Mouse (Mus musculus): ENCODE results near the gene Mospd3. TPM values are rescaled to one million over a fixed set of nuclear protein-coding genes. Genes with fewer than 3 reads are reported as not detected.
A peak's percentile ranks its signal among the peaks of the same experiment; 100 is the strongest.
"Not testable (repeated sequence)": the region's sequence is repeated elsewhere in the genome, so short reads cannot be mapped to it uniquely, and the experiment has no call there.

Mospd3 gene
- polyA plus RNA-seq, 1 experiment: 45.3 TPM

GRCm38 (mm10) chr5:137627991-137628390, 27.1 kb upstream of the Mospd3 start:
- peak overlapping the region; percentile 78 for H3K4me3 ChIP-seq (ENCODE audit: insufficient read depth, low read length)
- peak overlapping the region; percentile 76 for H3K27ac ChIP-seq (ENCODE audit: insufficient read depth, low read length)
- no peak for TF ChIP-seq POLR2A (IDR thresholded peaks at IDR 0.05; ENCODE audit: extremely low read depth, insufficient read depth, low read length)
- H3K4me1 ChIP-seq (ENCODE audit: control insufficient read depth, insufficient read depth, low read length): no peaks in the 10 kb centered on the region

GRCm38 (mm10) chr5:137623937-137624530, 23.2 kb upstream of the Mospd3 start:
- no peaks in the 10 kb centered on the region for H3K4me1 ChIP-seq (ENCODE audit: control insufficient read depth, insufficient read depth, low read length)
- H3K4me3 ChIP-seq (ENCODE audit: insufficient read depth, low read length): no peak overlapping the region
- H3K27ac ChIP-seq (ENCODE audit: insufficient read depth, low read length): no peak overlapping the region
- no peak for TF ChIP-seq CTCF (IDR thresholded peaks at IDR 0.05; ENCODE audit: extremely low read depth, insufficient read depth, low read length)
- no peak for TF ChIP-seq POLR2A (IDR thresholded peaks at IDR 0.05; ENCODE audit: extremely low read depth, insufficient read depth, low read length)

- TF ChIP-seq CTCF (IDR thresholded peaks at IDR 0.05; ENCODE audit: extremely low read depth, insufficient read depth, low read length) (no peak), POLR2A (IDR thresholded peaks at IDR 0.05; ENCODE audit: extremely low read depth, insufficient read depth, low read length) (no peak)
- Histone ChIP-seq H3K4me3 (ENCODE audit: insufficient read depth, low read length) (no peak overlapping the region), H3K4me1 (ENCODE audit: control insufficient read depth, insufficient read depth, low read length) (no peaks in the 10 kb centered on the region), H3K27ac (ENCODE audit: insufficient read depth, low read length) (no peak overlapping the region)
Observed at GRCm38 (mm10) chr5:137615347-137615746, 14.5 kb upstream of the Mospd3 start.

GRCm38 (mm10) chr5:137614921-137615320, 14.1 kb upstream of the Mospd3 start:
- not testable (repeated sequence) for H3K4me1 ChIP-seq (ENCODE audit: control insufficient read depth, insufficient read depth, low read length); H3K4me3 ChIP-seq (ENCODE audit: insufficient read depth, low read length); H3K27ac ChIP-seq (ENCODE audit: insufficient read depth, low read length)

GRCm38 (mm10) chr5:137613550-137613949, 12.7 kb upstream of the Mospd3 start, which contains the start of gene Pcolce:
TSS of gene Pcolce (minus strand) at chr5:137613784.
- Histone ChIP-seq H3K27ac (ENCODE audit: insufficient read depth, low read length) (no peak within 1 kb of the TSS), H3K4me3 (ENCODE audit: insufficient read depth, low read length) (no peak within 1 kb of the TSS), H3K4me1 (ENCODE audit: control insufficient read depth, insufficient read depth, low read length) (no peaks in the 10 kb centered on the region)
- TF ChIP-seq CTCF (IDR thresholded peaks at IDR 0.05; ENCODE audit: extremely low read depth, insufficient read depth, low read length) (no peak), POLR2A (IDR thresholded peaks at IDR 0.05; ENCODE audit: extremely low read depth, insufficient read depth, low read length) (no peak)

- TF ChIP-seq CTCF (IDR thresholded peaks at IDR 0.05; ENCODE audit: extremely low read depth, insufficient read depth, low read length): no peak
- TF ChIP-seq POLR2A (IDR thresholded peaks at IDR 0.05; ENCODE audit: extremely low read depth, insufficient read depth, low read length): no peak
- Histone ChIP-seq H3K4me3 (ENCODE audit: insufficient read depth, low read length) (no peak overlapping the region), H3K4me1 (ENCODE audit: control insufficient read depth, insufficient read depth, low read length) (no peaks in the 10 kb centered on the region), H3K27ac (ENCODE audit: insufficient read depth, low read length) (no peak overlapping the region)
Observed at GRCm38 (mm10) chr5:137613076-137613475, 12.2 kb upstream of the Mospd3 start.

GRCm38 (mm10) chr5:137611245-137611602, 10.4 kb upstream of the Mospd3 start:
- no peak overlapping the region for H3K4me3 ChIP-seq (ENCODE audit: insufficient read depth, low read length)
- TF ChIP-seq CTCF (IDR thresholded peaks at IDR 0.05; ENCODE audit: extremely low read depth, insufficient read depth, low read length) (no peak), POLR2A (IDR thresholded peaks at IDR 0.05; ENCODE audit: extremely low read depth, insufficient read depth, low read length) (no peak)
- H3K4me1 ChIP-seq (ENCODE audit: control insufficient read depth, insufficient read depth, low read length): no peaks in the 10 kb centered on the region
- no peak overlapping the region for H3K27ac ChIP-seq (ENCODE audit: insufficient read depth, low read length)

- no peak overlapping the region for H3K27ac ChIP-seq (ENCODE audit: insufficient read depth, low read length)
- no peaks in the 10 kb centered on the region for H3K4me1 ChIP-seq (ENCODE audit: control insufficient read depth, insufficient read depth, low read length)
- no peak for TF ChIP-seq CTCF (IDR thresholded peaks at IDR 0.05; ENCODE audit: extremely low read depth, insufficient read depth, low read length)
- no peak overlapping the region for H3K4me3 ChIP-seq (ENCODE audit: insufficient read depth, low read length)
Observed at GRCm38 (mm10) chr5:137610548-137611244, 9.8 kb upstream of the Mospd3 start.

- no peak for TF ChIP-seq CTCF (IDR thresholded peaks at IDR 0.05; ENCODE audit: extremely low read depth, insufficient read depth, low read length)
- TF ChIP-seq POLR2A (IDR thresholded peaks at IDR 0.05; ENCODE audit: extremely low read depth, insufficient read depth, low read length): no peak
- H3K4me1 ChIP-seq (ENCODE audit: control insufficient read depth, insufficient read depth, low read length): no peaks in the 10 kb centered on the region
- no peak overlapping the region for H3K27ac ChIP-seq (ENCODE audit: insufficient read depth, low read length)
- no peak overlapping the region for H3K4me3 ChIP-seq (ENCODE audit: insufficient read depth, low read length)
Observed at GRCm38 (mm10) chr5:137610056-137610455, 9.2 kb upstream of the Mospd3 start.

- Histone ChIP-seq H3K27ac (ENCODE audit: insufficient read depth, low read length) (no peak overlapping the region), H3K4me3 (ENCODE audit: insufficient read depth, low read length) (no peak overlapping the region), H3K4me1 (ENCODE audit: control insufficient read depth, insufficient read depth, low read length) (no peaks in the 10 kb centered on the region)
- TF ChIP-seq POLR2A (IDR thresholded peaks at IDR 0.05; ENCODE audit: extremely low read depth, insufficient read depth, low read length): no peak
- TF ChIP-seq CTCF (IDR thresholded peaks at IDR 0.05; ENCODE audit: extremely low read depth, insufficient read depth, low read length): no peak
Observed at GRCm38 (mm10) chr5:137609292-137609691, 8.4 kb upstream of the Mospd3 start.

Measured in cortical plate, adult 2 months (tissue).